Mouse (Mus musculus) lung, embryonic 14.5 days (tissue): Measurements from ENCODE around the gene Kctd20. TPM values are rescaled to one million over a fixed set of nuclear protein-coding genes. Genes with fewer than 3 reads are reported as not detected.

Experiments
- ATAC-seq: fragments of 200-750 bp; cut with Nextera tagmentation; 2 replicates; pipeline ENCODE4 v1.8.0; 2017; ENCODE audit warnings: mild to moderate bottlenecking, moderate TSS enrichment, moderate library complexity; ENCODE audit not compliant: insufficient read depth
- DNase-seq: peaks from one replicate; pipeline ENCODE4 v3.0.0-alpha.2; 2015
- H3K27ac ChIP-seq: fragments of 300-500 bp; sonication (generic); 2 replicates; pipeline ENCODE4 v1.5.1; 2014; ENCODE audit warnings: low read depth, mild to moderate bottlenecking, moderate library complexity
- H3K27me3 ChIP-seq: fragments of 300-500 bp; sonication (generic); 2 replicates; pipeline ENCODE4 v1.6.1; 2014; ENCODE audit warnings: low read length, control low read depth; ENCODE audit not compliant: insufficient read depth
- H3K36me3 ChIP-seq: fragments of 300-500 bp; sonication (generic); 2 replicates; pipeline ENCODE4 v1.6.1; 2014; ENCODE audit warnings: control low read depth; ENCODE audit not compliant: insufficient read depth
- H3K4me1 ChIP-seq: fragments of 300-500 bp; sonication (generic); 2 replicates; pipeline ENCODE4 v1.6.1; 2014; ENCODE audit warnings: antibody characterized with exemption, control low read depth; ENCODE audit not compliant: insufficient read depth
- H3K4me2 ChIP-seq: fragments of 300-500 bp; sonication (generic); 2 replicates; pipeline ENCODE4 v1.6.1; 2014; ENCODE audit warnings: mild to moderate bottlenecking
- H3K4me3 ChIP-seq: fragments of 300-500 bp; sonication (generic); 2 replicates; pipeline ENCODE4 v1.5.1; 2014; ENCODE audit warnings: low read depth, low read length
- H3K9ac ChIP-seq: fragments of 300-500 bp; sonication (generic); 2 replicates; pipeline ENCODE4 v1.6.1; 2014
- H3K9me3 ChIP-seq: fragments of 300-500 bp; sonication (generic); 2 replicates; pipeline ENCODE4 v1.6.1; 2016; ENCODE audit warnings: low read depth, low read length, control low read depth
- CTCF ChIP-seq: IDR thresholded peaks from 2 replicates; pipeline ENCODE4 v1.5.1; 2016; ENCODE audit warnings: antibody characterized with exemption, low read depth
- WGBS: fragments of 180-500 bp; shearing (Covaris S2); extraction: QIAGEN DNeasy Blood & Tissue Kit; methylation state at CpG from one replicate; pipeline ENCODE4 v1.1.7; 2014; 5-methylcytosine and 5-hydroxymethylcytosine counted together
- polyA plus RNA-seq: library from polyadenylated mRNA; unstranded; fragments of >200 nt; fragmentation: Nextera tagmentation; extraction: Ambion mirVana; gene quantifications from 2 replicates; pipeline ENCODE4 v1.2.1, GENCODE M21; 2014

Gene Kctd20
- polyA plus RNA-seq, 1 experiment from 2014 or later: 91.5 TPM

- ATAC-seq: no peak
- H3K4me2 ChIP-seq: peak overlapping the region; percentile 27; the same call in 1 of the 2 replicates
- H3K27me3 ChIP-seq: no peaks in the 10 kb centered on the region
- DNase-seq: peak; percentile 94
- TF ChIP-seq CTCF: peak; percentile 93
- no peak overlapping the region for H3K27ac ChIP-seq
- WGBS: 12% methylated on average over 13 of the region's 13 CpGs
- no peaks in the 10 kb centered on the region for H3K36me3 ChIP-seq
- no peaks in the 10 kb centered on the region for H3K9me3 ChIP-seq
- peaks cover 5% of the 10 kb centered on the region for H3K4me1 ChIP-seq
- no peak overlapping the region for H3K9ac ChIP-seq
- no peak overlapping the region for H3K4me3 ChIP-seq
Measured at GRCm38 (mm10) chr17:28926380-28926779, 25.4 kb upstream of the Kctd20 start.

- Histone ChIP-seq H3K4me2 (no peak overlapping the region), H3K27ac (no peak overlapping the region), H3K4me3 (no peak overlapping the region), H3K27me3 (no peaks in the 10 kb centered on the region), H3K9ac (no peak overlapping the region), H3K36me3 (no peaks in the 10 kb centered on the region), H3K9me3 (no peaks in the 10 kb centered on the region), H3K4me1 (peaks cover 5% of the 10 kb centered on the region)
- 39% methylated on average over 15 of the region's 15 CpGs for WGBS
- DNase-seq (peak; percentile 84), ATAC-seq (no peak)
- peak; percentile 84 for TF ChIP-seq CTCF
Measured at GRCm38 (mm10) chr17:28926866-28927635, 24.7 kb upstream of the Kctd20 start.

- no peaks in the 10 kb centered on the region for H3K36me3 ChIP-seq
- no peak overlapping the region for H3K9ac ChIP-seq
- H3K4me2 ChIP-seq: no peak overlapping the region
- no peak overlapping the region for H3K4me3 ChIP-seq
- ATAC-seq: no peak
- DNase-seq: no peak
- no peak overlapping the region for H3K27ac ChIP-seq
- 68% methylated on average over 9 of the region's 9 CpGs for WGBS
- H3K27me3 ChIP-seq: no peaks in the 10 kb centered on the region
- H3K9me3 ChIP-seq: no peaks in the 10 kb centered on the region
- H3K4me1 ChIP-seq: peaks cover 5% of the 10 kb centered on the region
- no peak for TF ChIP-seq CTCF
Measured at GRCm38 (mm10) chr17:28928004-28928403, 23.7 kb upstream of the Kctd20 start.

- no peak overlapping the region for H3K27ac ChIP-seq
- ATAC-seq (no peak), DNase-seq (no peak)
- no peaks in the 10 kb centered on the region for H3K36me3 ChIP-seq
- H3K4me3 ChIP-seq: no peak overlapping the region
- no peaks in the 10 kb centered on the region for H3K27me3 ChIP-seq
- H3K9me3 ChIP-seq: no peaks in the 10 kb centered on the region
- no peak overlapping the region for H3K9ac ChIP-seq
- H3K4me2 ChIP-seq: no peak overlapping the region
- 85% methylated on average over 4 of the region's 4 CpGs for WGBS
- H3K4me1 ChIP-seq: peaks cover 5% of the 10 kb centered on the region
- TF ChIP-seq CTCF: no peak
Measured at GRCm38 (mm10) chr17:28929369-28929768, 22.4 kb upstream of the Kctd20 start.

- H3K27ac ChIP-seq: peak overlapping the region; percentile 95
- peak overlapping the region; percentile 15; the same call in 1 of the 2 replicates for H3K4me3 ChIP-seq
- 3% methylated on average over 14 of the region's 14 CpGs for WGBS
- H3K36me3 ChIP-seq: no peaks in the 10 kb centered on the region
- DNase-seq: peak; percentile 98
- H3K27me3 ChIP-seq: no peaks in the 10 kb centered on the region
- peak; percentile 61 for TF ChIP-seq CTCF
- peak; percentile 94 for ATAC-seq
- peak overlapping the region; percentile 53 for H3K4me2 ChIP-seq
- H3K4me1 ChIP-seq: peaks cover 5% of the 10 kb centered on the region
- no peaks in the 10 kb centered on the region for H3K9me3 ChIP-seq
- H3K9ac ChIP-seq: peak overlapping the region; percentile 9; the same call in 1 of the 2 replicates
Measured at GRCm38 (mm10) chr17:28930392-28931074, 21.2 kb upstream of the Kctd20 start.

GRCm38 (mm10) chr17:28931436-28932211, 20.1 kb upstream of the Kctd20 start:
- 81% methylated on average over 18 of the region's 18 CpGs for WGBS
- TF ChIP-seq CTCF: no peak
- no peak for ATAC-seq
- no peak for DNase-seq
- H3K4me3 ChIP-seq: no peak overlapping the region
- H3K9ac ChIP-seq: no peak overlapping the region
- no peak overlapping the region for H3K4me2 ChIP-seq
- H3K36me3 ChIP-seq: no peaks in the 10 kb centered on the region
- H3K27me3 ChIP-seq: no peaks in the 10 kb centered on the region
- peak overlapping the region; percentile 95 for H3K27ac ChIP-seq
- no peaks in the 10 kb centered on the region for H3K9me3 ChIP-seq
- peaks cover 5% of the 10 kb centered on the region for H3K4me1 ChIP-seq
